Mouse (Mus musculus) ES-E14 (cell line): Measurements from ENCODE around the gene Arfgap2. TPM values are rescaled to one million over a fixed set of nuclear protein-coding genes. Genes with fewer than 3 reads are reported as not detected.

ENCODE experiments used
- DNase-seq: peaks from one replicate; pipeline ENCODE4 v3.0.0-alpha.2; 2013; ENCODE audit warnings: low read depth, low spot score
- H3K27ac ChIP-seq: 2 replicates; pipeline ENCODE4 v1.5.1; 2012; ENCODE audit warnings: low read depth, mild to moderate bottlenecking, low read length, moderate library complexity, mixed read lengths; ENCODE audit not compliant: poor library complexity, insufficient read depth, severe bottlenecking
- H3K36me3 ChIP-seq: 2 replicates; pipeline ENCODE4 v1.6.1; 2012; ENCODE audit warnings: mild to moderate bottlenecking, low read length, moderate library complexity, mixed read lengths; ENCODE audit not compliant: control insufficient read depth, poor library complexity, insufficient read depth, severe bottlenecking
- H3K4me1 ChIP-seq, 2 experiments: fragments of 150-350 bp in 1 of 2; sonication (generic) in 1 of 2; 2 replicates each; pipeline ENCODE4 v1.6.1; 2012; ENCODE audit warnings: low read length in 2 of 2, mild to moderate bottlenecking in 1 of 2, mixed read lengths in 1 of 2; ENCODE audit not compliant: control insufficient read depth in 2 of 2, insufficient read depth in 2 of 2, poor library complexity in 1 of 2
- H3K4me3 ChIP-seq, 2 experiments: fragments of 150-350 bp in 1 of 2; sonication (generic) in 1 of 2; 2 replicates each; pipeline ENCODE4 v1.5.1; 2012; ENCODE audit warnings: low read length in 2 of 2, low read depth in 1 of 2, mild to moderate bottlenecking in 1 of 2, mixed read lengths in 1 of 2; ENCODE audit not compliant: insufficient read depth in 1 of 2, poor library complexity in 1 of 2, severe bottlenecking in 1 of 2
- H3K9ac ChIP-seq: 2 replicates; pipeline ENCODE4 v1.6.1; 2012; ENCODE audit warnings: low read depth, mild to moderate bottlenecking, low read length, mixed read lengths; ENCODE audit not compliant: poor library complexity, insufficient read depth, severe bottlenecking
- H3K9me3 ChIP-seq: fragments of 150-350 bp; sonication (generic); 2 replicates; pipeline ENCODE4 v1.6.1; 2012; ENCODE audit warnings: low read depth, mild to moderate bottlenecking, low read length; ENCODE audit not compliant: control insufficient read depth, insufficient read depth
- CHD2 ChIP-seq: IDR thresholded peaks from 2 replicates; pipeline ENCODE4 v1.6.1; 2014; ENCODE audit warnings: mild to moderate bottlenecking, low read depth, low read length, inconsistent platforms
- HCFC1 ChIP-seq: IDR thresholded peaks from 2 replicates; pipeline ENCODE4 v1.6.1; 2012; ENCODE audit warnings: low read length, inconsistent platforms, borderline replicate concordance; ENCODE audit not compliant: insufficient read depth
- MAFK ChIP-seq: IDR thresholded peaks from 2 replicates; pipeline ENCODE4 v1.6.1; 2014; ENCODE audit warnings: mild to moderate bottlenecking, low read depth, low read length, inconsistent platforms; ENCODE audit not compliant: insufficient read depth
- ZC3H11A ChIP-seq: IDR thresholded peaks from 2 replicates; pipeline ENCODE4 v1.6.1; 2012; ENCODE audit warnings: low read depth, mild to moderate bottlenecking, inconsistent platforms, low read length, borderline replicate concordance
- ZNF384 ChIP-seq: IDR thresholded peaks from 2 replicates; pipeline ENCODE4 v1.6.1; 2012; ENCODE audit warnings: low read depth, low read length, inconsistent platforms
- in situ Hi-C, 2 experiments: fragments of 600-800 bp; cut with MboI; formaldehyde crosslinking; loops; one replicate each; pipeline ENCODE4 v1.15.1; 2025; ENCODE audit warnings: low sequenced_read_pairs in 2 of 2, inconsistent platforms in 1 of 2; ENCODE audit not compliant: unreplicated experiment in 2 of 2
- total RNA-seq: library from RNA; depleted of rRNA; stranded (reverse); fragments of 300-350 nt; gene quantifications from 2 replicates; pipeline ENCODE4 v1.2.3, GENCODE M21; 2012

The Arfgap2 gene
- total RNA-seq, 1 experiment, result 40.7 TPM

GRCm38 (mm10) chr2:91257126-91257980 is 7.4 kb upstream of the Arfgap2 start:
- in situ Hi-C loops, result no loop called here
- DNase-seq, result no peak
- H3K4me1 ChIP-seq, result peaks cover 0 to 7% of the 10 kb centered on the region in 2 experiments; a peak in 2 of 4 replicates
- peak overlapping the region; percentile 85 to 95 for H3K4me3 ChIP-seq
- no peaks in the 10 kb centered on the region for H3K36me3 ChIP-seq
- H3K9me3 ChIP-seq, result no peaks in the 10 kb centered on the region
- peak overlapping the region; percentile 71 for H3K9ac ChIP-seq
- no peak for TF ChIP-seq HCFC1
- peak overlapping the region; percentile 24; the same call in 1 of the 2 replicates for H3K27ac ChIP-seq

- Histone ChIP-seq H3K4me1 (peaks cover 0 to 7% of the 10 kb centered on the region in 2 experiments; a peak in 2 of 4 replicates), H3K9ac (no peak overlapping the region), H3K27ac (no peak overlapping the region), H3K4me3 (peak overlapping the region in 1 of 2 experiments; percentile 95; a peak in 1 of 4 replicates), H3K36me3 (no peaks in the 10 kb centered on the region; the same call in 1 of the 2 replicates), H3K9me3 (no peaks in the 10 kb centered on the region)
- in situ Hi-C loops, result no loop called here
- DNase-seq, result no peak
- TF ChIP-seq ZC3H11A, result no peak
- TF ChIP-seq ZNF384, result no peak
- no peak for TF ChIP-seq HCFC1
- TF ChIP-seq CHD2, result no peak
- no peak for TF ChIP-seq MAFK
These were observed 6.7 kb upstream of the Arfgap2 start for GRCm38 (mm10) chr2:91258054-91258453.

DNA sequence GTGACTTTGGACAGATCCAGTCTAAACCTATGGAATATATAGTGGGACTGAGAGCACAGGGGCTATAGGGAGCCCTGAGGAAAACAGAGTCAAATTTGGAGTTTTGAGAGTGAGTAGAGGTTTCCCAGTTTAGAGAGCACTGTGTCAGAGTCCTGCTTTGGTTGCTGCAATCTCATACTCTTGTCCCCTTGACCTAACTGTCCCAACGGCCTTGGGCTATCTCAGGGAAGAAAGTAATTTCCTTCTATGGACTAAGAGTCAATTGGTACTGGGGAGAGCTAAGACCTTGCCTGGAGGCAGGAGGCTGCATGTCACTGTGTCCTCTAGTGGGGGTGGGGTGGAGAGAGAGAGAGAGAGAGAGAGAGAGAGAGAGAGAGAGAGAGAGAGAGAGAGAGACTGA is 5.9 kb upstream of the Arfgap2 start:
- H3K4me1 ChIP-seq, result peaks cover 0 to 8% of the 10 kb centered on the region in 2 experiments; a peak in 2 of 4 replicates
- no peak overlapping the region for H3K27ac ChIP-seq
- no peak overlapping the region for H3K9ac ChIP-seq

DNA sequence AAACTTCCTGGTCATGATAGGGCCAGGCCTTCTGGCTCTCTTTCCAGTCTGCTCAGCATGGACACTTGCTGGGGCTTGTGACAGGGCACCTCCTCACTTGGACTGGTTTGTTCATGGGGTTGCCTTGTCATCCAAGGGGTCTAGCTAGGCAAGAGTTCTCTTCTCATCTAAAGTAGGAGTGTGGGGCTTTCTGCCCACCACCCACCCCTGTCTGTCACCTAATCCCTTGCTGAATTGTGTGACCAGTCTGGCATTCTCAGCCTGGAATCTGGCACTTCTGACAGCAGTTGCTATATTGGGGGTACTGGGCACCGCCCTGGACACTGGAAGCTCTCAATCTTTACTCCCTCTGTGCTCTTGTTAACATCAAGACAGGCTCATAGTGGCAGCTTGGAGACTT is 5.3 kb upstream of the Arfgap2 start:
- Histone ChIP-seq H3K9ac (no peak overlapping the region), H3K4me3 (no peak overlapping the region), H3K36me3 (no peaks in the 10 kb centered on the region; the same call in 1 of the 2 replicates), H3K27ac (no peak overlapping the region), H3K9me3 (no peaks in the 10 kb centered on the region), H3K4me1 (peaks cover 0 to 13% of the 10 kb centered on the region in 2 experiments; a peak in 2 of 4 replicates)
- DNase-seq, result no peak
- no peak for TF ChIP-seq CHD2
- TF ChIP-seq ZNF384, result no peak
- no peak for TF ChIP-seq MAFK
- TF ChIP-seq HCFC1, result no peak
- TF ChIP-seq ZC3H11A, result no peak
- in situ Hi-C loops, result no loop called here

More for the DNA sequence above, 5.9 kb upstream of the Arfgap2 start:
- H3K4me3 ChIP-seq, result no peak overlapping the region
- H3K36me3 ChIP-seq, result no peaks in the 10 kb centered on the region; the same call in 1 of the 2 replicates
- no peaks in the 10 kb centered on the region for H3K9me3 ChIP-seq
- TF ChIP-seq MAFK, result no peak
- TF ChIP-seq CHD2, result no peak
- TF ChIP-seq HCFC1, result no peak
- TF ChIP-seq ZNF384, result no peak
- no peak for TF ChIP-seq ZC3H11A
- in situ Hi-C loops, result no loop called here
- DNase-seq, result no peak
